Mouse (Mus musculus) liver, embryonic 18 days (tissue): ENCODE measurements around the gene Cldn5. TPM values are rescaled to one million over a fixed set of nuclear protein-coding genes. Genes with fewer than 3 reads are reported as not detected.

Source experiments
- polyA plus RNA-seq: library from polyadenylated mRNA; depleted of rRNA; stranded (reverse); fragments of >200 nt; gene quantifications from 2 replicates; pipeline ENCODE4 v1.2.3, GENCODE M21; 2012; rRNA removed

Cldn5 gene
- polyA plus RNA-seq: 11.6 and 12.1 TPM in 2 replicates

DNA sequence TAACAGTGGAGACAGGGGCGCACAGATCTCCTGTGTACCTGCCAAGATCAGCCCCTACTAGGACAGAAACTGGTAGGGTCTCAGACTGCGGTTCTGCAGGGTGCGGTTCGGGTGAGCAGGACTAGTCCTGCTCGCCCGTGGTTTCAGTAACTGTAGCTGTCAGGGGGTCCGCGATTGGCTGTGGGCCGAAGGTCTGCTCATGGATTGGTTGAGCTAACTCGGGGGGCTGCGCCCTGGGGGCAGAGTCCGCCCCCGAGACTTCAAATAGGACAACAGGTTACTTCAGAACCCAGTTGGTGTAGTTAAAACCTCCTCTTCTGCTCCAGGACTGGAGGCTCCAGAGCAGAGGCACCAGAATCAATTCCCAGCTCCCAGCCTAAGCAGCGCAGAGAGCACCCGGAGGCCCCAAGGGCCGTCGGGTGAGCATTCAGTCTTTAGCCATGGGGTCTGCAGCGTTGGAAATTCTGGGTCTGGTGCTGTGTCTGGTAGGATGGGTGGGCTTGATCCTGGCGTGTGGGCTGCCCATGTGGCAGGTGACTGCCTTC is at the start of gene Cldn5:
Gene Cldn5 (plus strand): TSS at position 292 of the 545 bp plus-strand sequence.

DNA sequence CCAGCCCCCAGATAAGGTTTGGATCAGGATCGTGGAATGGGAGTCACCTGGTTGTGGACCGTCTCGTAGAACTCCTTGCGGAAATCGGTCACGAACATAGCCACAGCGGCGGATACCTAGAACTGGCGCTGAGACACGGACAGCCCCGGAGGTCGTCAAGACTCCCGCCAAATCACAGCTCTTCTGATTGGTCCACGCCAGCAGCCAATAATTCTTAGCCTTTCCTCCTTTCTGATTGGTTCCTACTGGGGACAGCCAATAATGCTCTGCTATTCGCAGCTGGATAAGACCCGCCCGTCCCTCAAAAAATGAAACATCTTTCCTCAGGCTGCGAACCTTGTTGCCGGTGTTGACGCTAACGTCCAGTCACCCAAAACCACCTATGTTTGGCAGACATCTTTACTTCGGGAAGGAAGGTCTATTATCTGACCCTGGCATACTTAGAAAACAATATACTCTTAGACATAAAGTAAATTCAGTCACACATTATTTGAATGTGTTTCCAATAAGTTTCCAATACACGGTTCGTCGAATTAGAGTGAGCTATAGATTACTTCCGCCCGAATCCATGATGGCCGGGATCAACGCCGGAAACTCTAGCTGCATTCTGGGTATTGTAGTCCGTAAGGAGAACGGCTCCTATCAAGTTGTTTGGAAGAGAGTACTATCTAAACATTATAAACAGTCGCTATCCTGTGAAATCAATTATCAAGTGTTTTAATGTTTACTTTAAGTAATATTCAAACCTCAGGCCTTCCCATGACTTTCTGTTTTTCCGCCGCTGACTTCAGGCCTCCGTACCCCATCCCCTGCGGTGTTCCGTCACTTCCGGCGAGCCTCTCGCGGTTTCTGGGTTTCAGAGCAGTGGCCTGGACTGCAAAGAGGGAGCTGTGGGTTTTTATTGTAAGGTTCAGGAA is 35.1 kb downstream of the Cldn5 start, which contains the start of the genes Ufd1 and Cdc45:
Gene Ufd1 (plus strand): TSS at position 312 of the 917 bp plus-strand sequence.
Gene Cdc45 (minus strand): TSS at position 520 of the 917 bp plus-strand sequence.

Other genes with a start within 250 kb of the Cldn5 start
- gene Tbx1, start 186.2 kb upstream of the Cldn5 start, polyA plus RNA-seq: 0.01 and 0.03 TPM in 2 replicates
- 15.4 and 16.2 TPM in 2 replicates for gene Gp1bb, start 154.4 kb upstream of the Cldn5 start, polyA plus RNA-seq
- gene Gm49601, start 150.4 kb upstream of the Cldn5 start, polyA plus RNA-seq: 1.5 and 2.4 TPM in 2 replicates
- 6.6 and 9.4 TPM in 2 replicates for gene Sept5, start 146.9 kb upstream of the Cldn5 start, polyA plus RNA-seq
- 17.8 and 19.1 TPM in 2 replicates for gene Ufd1, start 34.9 kb downstream of the Cldn5 start, polyA plus RNA-seq
- gene Cdc45, start 35.1 kb downstream of the Cldn5 start, polyA plus RNA-seq: 22.8 and 24.2 TPM in 2 replicates
- 24.4 and 27.4 TPM in 2 replicates for gene 2510002D24Rik, start 59.7 kb downstream of the Cldn5 start, polyA plus RNA-seq
- not detected in 2 replicates for gene Gm28539, start 59.7 kb downstream of the Cldn5 start, polyA plus RNA-seq
- gene Mrpl40, start 100.0 kb downstream of the Cldn5 start, polyA plus RNA-seq: 15.7 and 17.9 TPM in 2 replicates
- 14.0 and 16.1 TPM in 2 replicates for gene Hira, start 100.2 kb downstream of the Cldn5 start, polyA plus RNA-seq